Mouse (Mus musculus) ES-Bruce4 (cell line): ENCODE measurements around the gene Clcn5.

Experiments used
- EP300 ChIP-seq: IDR thresholded peaks from 2 replicates; pipeline ENCODE4 v1.6.1; 2011; ENCODE audit warnings: low read depth, low read length; ENCODE audit not compliant: insufficient read depth
- POLR2A ChIP-seq: IDR thresholded peaks from one replicate; pipeline ENCODE4 v1.8.1; 2011; ENCODE audit warnings: low read length; ENCODE audit not compliant: insufficient read depth

GRCm38 (mm10) chrX:7114885-7115284, 204.3 kb downstream of the Clcn5 start:
- no peak for TF ChIP-seq EP300
- TF ChIP-seq POLR2A, result no peak
